Mouse (Mus musculus) urinary bladder, adult 2 months (tissue): Measurements from ENCODE around the gene Alox12. TPM values are rescaled to one million over a fixed set of nuclear protein-coding genes. Genes with fewer than 3 reads are reported as not detected.

ENCODE experiments used
- DNase-seq: peaks from one replicate; pipeline ENCODE4 v3.0.0; 2022; ENCODE audit warnings: low spot score
- polyA plus RNA-seq: library from polyadenylated mRNA; depleted of rRNA; stranded (reverse); fragments of >200 nt; gene quantifications from 2 replicates; pipeline ENCODE4 v1.2.3, GENCODE M21; 2012; rRNA removed

Gene Alox12
- polyA plus RNA-seq, 1 experiment, result 15.3 TPM

GRCm38 (mm10) chr11:70193354-70194285 lies 61.5 kb downstream of the Alox12 start:
- DNase-seq, result no peak

GRCm38 (mm10) chr11:70192157-70192556 lies 63.0 kb downstream of the Alox12 start:
- no peak for DNase-seq

Other genes starting within 250 kb of the Alox12 start
- gene Acadvl, start 239.9 kb downstream of the Alox12 start, polyA plus RNA-seq, result 95.7 and 100 TPM in 2 replicates
- 28.0 and 31.9 TPM in 2 replicates for gene Dlg4, start 238.4 kb downstream of the Alox12 start, polyA plus RNA-seq
- gene Asgr1, start 201.3 kb downstream of the Alox12 start, polyA plus RNA-seq, result 0.07 TPM in 1 of 2 replicates, not detected in the other
- gene Asgr2, start 162.7 kb downstream of the Alox12 start, polyA plus RNA-seq, result 2.0 and 2.5 TPM in 2 replicates
- 41.3 and 51.9 TPM in 2 replicates for gene Mgl2, start 125.0 kb downstream of the Alox12 start, polyA plus RNA-seq
- gene Clec10a, start 99.2 kb downstream of the Alox12 start, polyA plus RNA-seq, result 39.6 and 49.2 TPM in 2 replicates
- 3.0 and 4.8 TPM in 2 replicates for gene Slc16a11, start 42.6 kb downstream of the Alox12 start, polyA plus RNA-seq
- gene Slc16a13, start 34.3 kb downstream of the Alox12 start, polyA plus RNA-seq, result 7.0 and 8.5 TPM in 2 replicates
- gene Bcl6b, start 25.6 kb downstream of the Alox12 start, polyA plus RNA-seq, result 4.0 and 4.1 TPM in 2 replicates
- 55.2 and 69.0 TPM in 2 replicates for gene 0610010K14Rik, start 17.4 kb downstream of the Alox12 start, polyA plus RNA-seq
- 7.4 and 8.7 TPM in 2 replicates for gene Gm21988, start 15.5 kb downstream of the Alox12 start, polyA plus RNA-seq
- 128 and 143 TPM in 2 replicates for gene Rnasek, start 15.5 kb downstream of the Alox12 start, polyA plus RNA-seq
- gene Alox12e, start 67.3 kb upstream of the Alox12 start, polyA plus RNA-seq, result 0.14 and 0.21 TPM in 2 replicates
- gene Alox15, start 96.7 kb upstream of the Alox12 start, polyA plus RNA-seq, result 0.80 and 1.3 TPM in 2 replicates
- gene Pelp1, start 154.7 kb upstream of the Alox12 start, polyA plus RNA-seq, result 11.1 and 15.3 TPM in 2 replicates
- gene Arrb2, start 177.3 kb upstream of the Alox12 start, polyA plus RNA-seq, result 18.5 and 22.0 TPM in 2 replicates
- gene Med11, start 196.6 kb upstream of the Alox12 start, polyA plus RNA-seq, result 20.1 and 20.8 TPM in 2 replicates
- 3.9 and 4.4 TPM in 2 replicates for gene Zmynd15, start 204.1 kb upstream of the Alox12 start, polyA plus RNA-seq
- gene Cxcl16, start 204.6 kb upstream of the Alox12 start, polyA plus RNA-seq, result 28.9 and 29.2 TPM in 2 replicates
- gene Tm4sf5, start 249.9 kb upstream of the Alox12 start, polyA plus RNA-seq, result 0.72 and 0.80 TPM in 2 replicates